ENCODE assay signal across 10 mouse cellular contexts in the genomic region with DNA sequence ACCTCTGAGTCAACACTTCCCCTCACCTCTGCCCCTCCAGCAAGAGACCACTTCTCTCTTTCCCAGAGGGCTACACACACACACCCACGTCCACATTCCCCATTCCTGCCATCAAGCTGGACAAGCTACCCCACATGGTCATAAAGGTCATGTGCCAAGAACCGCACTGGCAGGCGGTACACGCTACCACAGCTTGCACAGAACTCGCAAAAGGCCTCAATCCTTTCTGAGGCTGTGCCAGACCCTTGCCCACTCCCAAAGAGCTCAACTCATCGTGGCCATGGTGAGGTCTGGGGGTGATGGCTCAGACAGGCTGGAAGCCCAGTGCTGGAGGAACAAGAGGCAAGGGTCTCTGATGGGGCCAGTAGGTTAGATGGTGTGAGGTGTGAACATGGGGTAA. TPM values are rescaled to one million over a fixed set of nuclear protein-coding genes. Genes with fewer than 3 reads are reported as not detected.
DNase-seq lines count a peak whose midpoint lies in the region; ATAC-seq lines count a peak whose summit lies in the region.
"Had no signal": no experiment of that assay in that cellular context is flagged by ENCODE, and none has a peak within 500 bp of the region (broad histone marks: within the 10 kb centered on the region; RNA-seq: fewer than 3 reads in every experiment).

No protein-coding gene starts in this region.

- H3K4me1 ChIP-seq in kidney, embryonic 15.5 days: peaks cover 51% of the 10 kb centered on the region
- H3K4me1 ChIP-seq in embryonic facial prominence, embryonic 15.5 days: peaks cover 43% of the 10 kb centered on the region
- peaks cover 38% of the 10 kb centered on the region for H3K4me1 ChIP-seq in hindbrain, embryonic 15.5 days (replicated peaks)
- H3K4me1 ChIP-seq in midbrain, embryonic 15.5 days: peaks cover 36% of the 10 kb centered on the region
- H3K4me1 ChIP-seq in heart, embryonic 11.5 days (ENCODE audit: control insufficient read depth, insufficient read depth, low read length): peaks cover 23% of the 10 kb centered on the region

- intact Hi-C loops in left cerebral cortex, postnatal 25 days (cut with DNase I): loop anchor here (5.0 kb wide), 2 partner anchors 33 to 78 kb away; a partner anchor contains a TSS

- 83% methylated on average over 6 of the region's 6 CpGs for WGBS in kidney, embryonic 15.5 days
- 81% methylated on average over 6 of the region's 6 CpGs for WGBS in embryonic facial prominence, embryonic 15.5 days
- 77% methylated on average over 6 of the region's 6 CpGs for WGBS in hindbrain, embryonic 15.5 days
- 84% methylated on average over 6 of the region's 6 CpGs for WGBS in midbrain, embryonic 15.5 days
- 81% methylated on average over 6 of the region's 6 CpGs for WGBS in heart, embryonic 11.5 days (ENCODE audit: insufficient replicate concordance)

- ATAC-seq in kidney, embryonic 15.5 days (replicated peaks; ENCODE audit: low FRiP score): no peak
- no peak for ATAC-seq in embryonic facial prominence, embryonic 15.5 days (ENCODE audit: insufficient number of reproducible peaks, low FRiP score, low TSS enrichment, low read depth)
- ATAC-seq in hindbrain, embryonic 15.5 days (ENCODE audit: low FRiP score, low read depth): no peak
- ATAC-seq in midbrain, embryonic 15.5 days (replicated peaks): no peak
- ATAC-seq in heart, embryonic 11.5 days (replicated peaks; ENCODE audit: insufficient number of reproducible peaks, low FRiP score, low TSS enrichment): no peak

- no peaks in the 10 kb centered on the region for H3K9me3 ChIP-seq in kidney, embryonic 15.5 days (replicated peaks)
- H3K9me3 ChIP-seq in embryonic facial prominence, embryonic 15.5 days (replicated peaks): no peaks in the 10 kb centered on the region
- no peaks in the 10 kb centered on the region for H3K9me3 ChIP-seq in hindbrain, embryonic 15.5 days
- no peaks in the 10 kb centered on the region for H3K9me3 ChIP-seq in midbrain, embryonic 15.5 days
- no peaks in the 10 kb centered on the region for H3K9me3 ChIP-seq in heart, embryonic 11.5 days (replicated peaks; ENCODE audit: control insufficient read depth, low read length)

- peak overlapping the region; percentile 82 for H3K4me2 ChIP-seq in kidney, embryonic 15.5 days
- H3K4me2 ChIP-seq in embryonic facial prominence, embryonic 15.5 days (replicated peaks): peak overlapping the region; percentile 81
- peak overlapping the region; percentile 86 for H3K4me2 ChIP-seq in hindbrain, embryonic 15.5 days
- H3K4me2 ChIP-seq in midbrain, embryonic 15.5 days: peak overlapping the region; percentile 77
- no peak overlapping the region for H3K4me2 ChIP-seq in heart, embryonic 11.5 days

- peak overlapping the region; percentile 98; the same call in 1 of the 2 replicates for H3K9ac ChIP-seq in kidney, embryonic 15.5 days
- H3K9ac ChIP-seq in embryonic facial prominence, embryonic 15.5 days: 0 out of 2 replicates have a peak overlapping the region, but pooled peaks have one; percentile 69
- 0 out of 2 replicates have a peak overlapping the region, but pooled peaks have one; percentile 93 for H3K9ac ChIP-seq in hindbrain, embryonic 15.5 days
- no peak overlapping the region for H3K9ac ChIP-seq in midbrain, embryonic 15.5 days
- H3K9ac ChIP-seq in heart, embryonic 11.5 days (ENCODE audit: low read depth, low read length): no peak overlapping the region

- H3K4me3 ChIP-seq in kidney, embryonic 15.5 days (replicated peaks): peak overlapping the region; percentile 91
- peak overlapping the region; percentile 69 for H3K4me3 ChIP-seq in embryonic facial prominence, embryonic 15.5 days (replicated peaks)
- peak overlapping the region; percentile 80 for H3K4me3 ChIP-seq in hindbrain, embryonic 15.5 days
- H3K4me3 ChIP-seq in midbrain, embryonic 15.5 days: peak overlapping the region; percentile 87
- no peak overlapping the region for H3K4me3 ChIP-seq in heart, embryonic 11.5 days (ENCODE audit: low read depth, low read length)

- peaks cover 16% of the 10 kb centered on the region; the same call in 1 of the 2 replicates for H3K36me3 ChIP-seq in kidney, embryonic 15.5 days
- 0 out of 2 replicates have a peak, but pooled peaks cover 4% of the 10 kb centered on the region for H3K36me3 ChIP-seq in embryonic facial prominence, embryonic 15.5 days
- H3K36me3 ChIP-seq in hindbrain, embryonic 15.5 days: 0 out of 2 replicates have a peak, but pooled peaks cover 3% of the 10 kb centered on the region
- no peaks in the 10 kb centered on the region for H3K36me3 ChIP-seq in midbrain, embryonic 15.5 days (replicated peaks)
- H3K36me3 ChIP-seq in heart, embryonic 11.5 days (ENCODE audit: control insufficient read depth, insufficient read depth, low read length): no peaks in the 10 kb centered on the region

- H3K27me3 ChIP-seq in kidney, embryonic 15.5 days: no peaks in the 10 kb centered on the region
- H3K27me3 ChIP-seq in embryonic facial prominence, embryonic 15.5 days: no peaks in the 10 kb centered on the region
- no peaks in the 10 kb centered on the region for H3K27me3 ChIP-seq in hindbrain, embryonic 15.5 days
- no peaks in the 10 kb centered on the region for H3K27me3 ChIP-seq in midbrain, embryonic 15.5 days (replicated peaks)
- H3K27me3 ChIP-seq in heart, embryonic 11.5 days (ENCODE audit: control insufficient read depth, insufficient read depth, low read length): no peaks in the 10 kb centered on the region

- no peak overlapping the region for H3K27ac ChIP-seq in kidney, embryonic 15.5 days
- H3K27ac ChIP-seq in embryonic facial prominence, embryonic 15.5 days (replicated peaks): no peak overlapping the region
- no peak overlapping the region for H3K27ac ChIP-seq in hindbrain, embryonic 15.5 days (replicated peaks)
- no peak overlapping the region for H3K27ac ChIP-seq in midbrain, embryonic 15.5 days
- H3K27ac ChIP-seq in heart, embryonic 11.5 days (ENCODE audit: low read depth, low read length): no peak overlapping the region

- DNase-seq in kidney, adult 8-10 months: no peak
- no peak for DNase-seq in thymus, postnatal 4 days
- no peak for DNase-seq in left cerebral cortex, postnatal 25 days (ENCODE audit: low spot score in 2 of 2)
- DNase-seq: kidney, postnatal 25 days; thymus, adult 18-20 months had no signal

RNA-seq across cellular contexts. Expression of a gene that starts 2.0 kb away (rescaled TPM):
- 78.6 and 83.2 TPM in 2 replicates for polyA plus RNA-seq in kidney, embryonic 15.5 days (2015; fragmentation: Nextera tagmentation; extraction: Ambion mirVana)
- polyA plus RNA-seq in embryonic facial prominence, embryonic 15.5 days (2015; fragmentation: Nextera tagmentation; extraction: Ambion mirVana): 82.2 and 82.7 TPM in 2 replicates
- polyA plus RNA-seq in hindbrain, embryonic 15.5 days (2015; fragmentation: Nextera tagmentation; extraction: Ambion mirVana): 83.6 and 93.2 TPM in 2 replicates
- polyA plus RNA-seq in midbrain, embryonic 15.5 days (2015; fragmentation: Nextera tagmentation; extraction: Ambion mirVana): 85.9 and 90.4 TPM in 2 replicates
- total RNA-seq in left cerebral cortex, postnatal 25 days (2021): 10 to 100 TPM; 91.7 to 92.7 TPM
- 37.6 and 47.0 TPM in 2 replicates for polyA plus RNA-seq in heart, embryonic 11.5 days (2014; fragmentation: Nextera tagmentation; extraction: Ambion mirVana)

RNA-seq across cellular contexts. Expression of a gene that starts 23.0 kb away (rescaled TPM):
- polyA plus RNA-seq in kidney, embryonic 15.5 days (2015; fragmentation: Nextera tagmentation; extraction: Ambion mirVana): 95.3 and 103 TPM in 2 replicates
- polyA plus RNA-seq in embryonic facial prominence, embryonic 15.5 days (2015; fragmentation: Nextera tagmentation; extraction: Ambion mirVana): 99.0 and 105 TPM in 2 replicates
- polyA plus RNA-seq in hindbrain, embryonic 15.5 days (2015; fragmentation: Nextera tagmentation; extraction: Ambion mirVana): 56.7 and 61.0 TPM in 2 replicates
- 61.5 and 66.6 TPM in 2 replicates for polyA plus RNA-seq in midbrain, embryonic 15.5 days (2015; fragmentation: Nextera tagmentation; extraction: Ambion mirVana)
- 10 to 100 TPM; 35.3 to 44.0 TPM for total RNA-seq in left cerebral cortex, postnatal 25 days (2021)
- polyA plus RNA-seq in heart, embryonic 11.5 days (2014; fragmentation: Nextera tagmentation; extraction: Ambion mirVana): 62.1 and 68.8 TPM in 2 replicates

RNA-seq across cellular contexts. Expression of a gene that starts 32.2 kb away (rescaled TPM):
- 156 and 183 TPM in 2 replicates for polyA plus RNA-seq in kidney, embryonic 15.5 days (2015; fragmentation: Nextera tagmentation; extraction: Ambion mirVana)
- 172 and 190 TPM in 2 replicates for polyA plus RNA-seq in embryonic facial prominence, embryonic 15.5 days (2015; fragmentation: Nextera tagmentation; extraction: Ambion mirVana)
- polyA plus RNA-seq in hindbrain, embryonic 15.5 days (2015; fragmentation: Nextera tagmentation; extraction: Ambion mirVana): 109 and 127 TPM in 2 replicates
- 107 and 123 TPM in 2 replicates for polyA plus RNA-seq in midbrain, embryonic 15.5 days (2015; fragmentation: Nextera tagmentation; extraction: Ambion mirVana)
- 100 to 1,000 TPM; 222 to 247 TPM for total RNA-seq in left cerebral cortex, postnatal 25 days (2021)
- polyA plus RNA-seq in heart, embryonic 11.5 days (2014; fragmentation: Nextera tagmentation; extraction: Ambion mirVana): 64.6 and 67.6 TPM in 2 replicates

RNA-seq across cellular contexts. Expression of a gene that starts 46.9 kb away (rescaled TPM):
- 37.7 and 41.5 TPM in 2 replicates for polyA plus RNA-seq in kidney, embryonic 15.5 days (2015; fragmentation: Nextera tagmentation; extraction: Ambion mirVana)
- 48.2 and 51.8 TPM in 2 replicates for polyA plus RNA-seq in embryonic facial prominence, embryonic 15.5 days (2015; fragmentation: Nextera tagmentation; extraction: Ambion mirVana)
- 57.5 and 60.2 TPM in 2 replicates for polyA plus RNA-seq in hindbrain, embryonic 15.5 days (2015; fragmentation: Nextera tagmentation; extraction: Ambion mirVana)
- polyA plus RNA-seq in midbrain, embryonic 15.5 days (2015; fragmentation: Nextera tagmentation; extraction: Ambion mirVana): 63.4 and 64.3 TPM in 2 replicates
- total RNA-seq in left cerebral cortex, postnatal 25 days (2021): 10 to 100 TPM; 13.4 to 15.8 TPM
- polyA plus RNA-seq in heart, embryonic 11.5 days (2014; fragmentation: Nextera tagmentation; extraction: Ambion mirVana): 38.9 and 39.0 TPM in 2 replicates

RNA-seq across cellular contexts. Expression of a gene that starts 47.1 kb away (rescaled TPM):
- 22.8 and 26.2 TPM in 2 replicates for polyA plus RNA-seq in kidney, embryonic 15.5 days (2015; fragmentation: Nextera tagmentation; extraction: Ambion mirVana)
- 27.0 and 28.0 TPM in 2 replicates for polyA plus RNA-seq in embryonic facial prominence, embryonic 15.5 days (2015; fragmentation: Nextera tagmentation; extraction: Ambion mirVana)
- 39.2 and 46.1 TPM in 2 replicates for polyA plus RNA-seq in hindbrain, embryonic 15.5 days (2015; fragmentation: Nextera tagmentation; extraction: Ambion mirVana)
- 42.9 and 50.9 TPM in 2 replicates for polyA plus RNA-seq in midbrain, embryonic 15.5 days (2015; fragmentation: Nextera tagmentation; extraction: Ambion mirVana)
- total RNA-seq in left cerebral cortex, postnatal 25 days (2021): 10 to 100 TPM; 35.9 to 42.5 TPM
- polyA plus RNA-seq in heart, embryonic 11.5 days (2014; fragmentation: Nextera tagmentation; extraction: Ambion mirVana): 8.2 and 8.5 TPM in 2 replicates

Comparison
In these comparisons a context has a peak if more than half of its experiments do, and no peak if none do; other contexts are left out.
1. H3K9ac ChIP-seq: peak in kidney, embryonic 15.5 days (single experiment), embryonic facial prominence, embryonic 15.5 days (single experiment) and hindbrain, embryonic 15.5 days (single experiment); none in midbrain, embryonic 15.5 days (single experiment) and heart, embryonic 11.5 days (single experiment).